Mouse (Mus musculus) ES-E14 (cell line): Measurements from ENCODE around the gene Hoxa3.

ENCODE experiments used
- CHD2 ChIP-seq: IDR thresholded peaks from 2 replicates; pipeline ENCODE4 v1.6.1; 2014; ENCODE audit warnings: mild to moderate bottlenecking, low read depth, low read length, inconsistent platforms
- HCFC1 ChIP-seq: IDR thresholded peaks from 2 replicates; pipeline ENCODE4 v1.6.1; 2012; ENCODE audit warnings: low read length, inconsistent platforms, borderline replicate concordance; ENCODE audit not compliant: insufficient read depth
- MAFK ChIP-seq: IDR thresholded peaks from 2 replicates; pipeline ENCODE4 v1.6.1; 2014; ENCODE audit warnings: mild to moderate bottlenecking, low read depth, low read length, inconsistent platforms; ENCODE audit not compliant: insufficient read depth
- ZC3H11A ChIP-seq: IDR thresholded peaks from 2 replicates; pipeline ENCODE4 v1.6.1; 2012; ENCODE audit warnings: low read depth, mild to moderate bottlenecking, inconsistent platforms, low read length, borderline replicate concordance
- ZNF384 ChIP-seq: IDR thresholded peaks from 2 replicates; pipeline ENCODE4 v1.6.1; 2012; ENCODE audit warnings: low read depth, low read length, inconsistent platforms

GRCm38 (mm10) chr6:52167736-52168161 lies 45.4 kb downstream of the Hoxa3 start:
- no peak for TF ChIP-seq CHD2
- no peak for TF ChIP-seq HCFC1
- TF ChIP-seq MAFK: no peak
- TF ChIP-seq ZC3H11A: no peak
- TF ChIP-seq ZNF384: no peak
